Mouse (Mus musculus) hindbrain, embryonic 14.5 days (tissue): ENCODE data around the gene Iqschfp. TPM values are rescaled to one million over a fixed set of nuclear protein-coding genes. Genes with fewer than 3 reads are reported as not detected.

Experiments used
- ATAC-seq: fragments of 200-750 bp; cut with Nextera tagmentation; 2 replicates; pipeline ENCODE4 v1.8.0; 2017; ENCODE audit warnings: moderate number of reproducible peaks, mild to moderate bottlenecking, moderate TSS enrichment, moderate library complexity; ENCODE audit not compliant: low FRiP score
- DNase-seq: peaks from one replicate; pipeline ENCODE4 v3.0.0-alpha.2; 2015; ENCODE audit warnings: low spot score
- H3K27ac ChIP-seq: fragments of 300-500 bp; sonication (generic); 2 replicates; pipeline ENCODE4 v1.5.1; 2014; ENCODE audit warnings: mild to moderate bottlenecking, moderate library complexity
- H3K27me3 ChIP-seq: fragments of 300-500 bp; sonication (generic); 2 replicates; pipeline ENCODE4 v1.6.1; 2014; ENCODE audit warnings: mild to moderate bottlenecking, low read length, mixed read lengths; ENCODE audit not compliant: control insufficient read depth, insufficient read depth
- H3K36me3 ChIP-seq: fragments of 300-500 bp; sonication (generic); replicated peaks from 2 replicates; pipeline ENCODE4 v1.6.1; 2014; ENCODE audit not compliant: control insufficient read depth, insufficient read depth
- H3K4me1 ChIP-seq: fragments of 300-500 bp; sonication (generic); replicated peaks from 2 replicates; pipeline ENCODE4 v1.6.1; 2014; ENCODE audit warnings: antibody characterized with exemption, low read length, mixed read lengths; ENCODE audit not compliant: control insufficient read depth, insufficient read depth
- H3K4me2 ChIP-seq: fragments of 300-500 bp; sonication (generic); replicated peaks from 2 replicates; pipeline ENCODE4 v1.6.1; 2014; ENCODE audit warnings: mild to moderate bottlenecking, moderate library complexity
- H3K4me3 ChIP-seq: fragments of 300-500 bp; sonication (generic); replicated peaks from 2 replicates; pipeline ENCODE4 v1.5.1; 2014; ENCODE audit warnings: mild to moderate bottlenecking, low read length
- H3K9ac ChIP-seq: fragments of 300-500 bp; sonication (generic); 2 replicates; pipeline ENCODE4 v1.6.1; 2014
- H3K9me3 ChIP-seq: fragments of 300-500 bp; sonication (generic); 2 replicates; pipeline ENCODE4 v1.6.1; 2016; ENCODE audit warnings: low read length; ENCODE audit not compliant: control insufficient read depth
- whole genome bisulfite sequencing: fragments of 180-500 bp; shearing (Covaris S2); extraction: QIAGEN DNeasy Blood & Tissue Kit; methylation state at CpG from one replicate; pipeline ENCODE4 v1.1.7; 2014; 5-methylcytosine and 5-hydroxymethylcytosine counted together
- polyA plus RNA-seq: library from polyadenylated mRNA; unstranded; fragments of >200 nt; fragmentation: Nextera tagmentation; extraction: Ambion mirVana; gene quantifications from 2 replicates; pipeline ENCODE4 v1.2.1, GENCODE M21; 2014

Iqschfp gene
- polyA plus RNA-seq, 1 experiment from 2014 or later, result 7.5 TPM

- Histone ChIP-seq H3K36me3 (no peaks in the 10 kb centered on the region), H3K27ac (no peak overlapping the region), H3K9ac (no peak overlapping the region), H3K4me2 (no peak overlapping the region), H3K9me3 (no peaks in the 10 kb centered on the region), H3K4me1 (no peaks in the 10 kb centered on the region), H3K4me3 (no peak overlapping the region), H3K27me3 (no peaks in the 10 kb centered on the region)
- no peak for DNase-seq
- no peak for ATAC-seq
- WGBS, result 92% methylated on average over 1 of the region's 1 CpGs
These were observed 746.7 kb downstream of the Iqschfp start for GRCm38 (mm10) chr3:68638703-68639102.

GRCm38 (mm10) chr3:68642935-68643334 lies 750.9 kb downstream of the Iqschfp start:
- Histone ChIP-seq H3K9me3 (no peaks in the 10 kb centered on the region), H3K9ac (no peak overlapping the region), H3K27me3 (no peaks in the 10 kb centered on the region), H3K4me3 (no peak overlapping the region), H3K4me2 (no peak overlapping the region), H3K4me1 (no peaks in the 10 kb centered on the region), H3K27ac (no peak overlapping the region), H3K36me3 (no peaks in the 10 kb centered on the region)
- ATAC-seq, result no peak
- 90% methylated on average over 7 of the region's 7 CpGs for WGBS
- DNase-seq, result no peak

- 87% methylated on average over 6 of the region's 6 CpGs for WGBS
- no peaks in the 10 kb centered on the region for H3K27me3 ChIP-seq
- DNase-seq, result no peak
These were observed 754.5 kb downstream of the Iqschfp start for GRCm38 (mm10) chr3:68646387-68647130.

GRCm38 (mm10) chr3:68647282-68647681 lies 755.2 kb downstream of the Iqschfp start:
- no peak overlapping the region for H3K9ac ChIP-seq
- ATAC-seq, result no peak
- 92% methylated on average over 3 of the region's 3 CpGs for WGBS
- DNase-seq, result no peak
- no peak overlapping the region for H3K4me3 ChIP-seq
- H3K4me2 ChIP-seq, result no peak overlapping the region
- no peaks in the 10 kb centered on the region for H3K27me3 ChIP-seq
- H3K27ac ChIP-seq, result no peak overlapping the region
- no peaks in the 10 kb centered on the region for H3K4me1 ChIP-seq
- no peaks in the 10 kb centered on the region for H3K9me3 ChIP-seq
- H3K36me3 ChIP-seq, result no peaks in the 10 kb centered on the region

More at GRCm38 (mm10) chr3:68646387-68647130, 754.5 kb downstream of the Iqschfp start:
- ATAC-seq, result no peak
- no peak overlapping the region for H3K9ac ChIP-seq
- no peak overlapping the region for H3K4me3 ChIP-seq
- no peak overlapping the region for H3K27ac ChIP-seq
- no peak overlapping the region for H3K4me2 ChIP-seq
- no peaks in the 10 kb centered on the region for H3K4me1 ChIP-seq
- H3K9me3 ChIP-seq, result no peaks in the 10 kb centered on the region
- no peaks in the 10 kb centered on the region for H3K36me3 ChIP-seq

- no peaks in the 10 kb centered on the region for H3K4me1 ChIP-seq
- no peak overlapping the region for H3K9ac ChIP-seq
- ATAC-seq, result no peak
- no peak for DNase-seq
- H3K27me3 ChIP-seq, result no peaks in the 10 kb centered on the region
- H3K36me3 ChIP-seq, result no peaks in the 10 kb centered on the region
- 92% methylated on average over 3 of the region's 3 CpGs for WGBS
- H3K4me3 ChIP-seq, result no peak overlapping the region
- H3K9me3 ChIP-seq, result no peaks in the 10 kb centered on the region
- no peak overlapping the region for H3K27ac ChIP-seq
- H3K4me2 ChIP-seq, result no peak overlapping the region
These were observed 758.2 kb downstream of the Iqschfp start for GRCm38 (mm10) chr3:68650251-68650650.

- DNase-seq, result no peak
- Histone ChIP-seq H3K27ac (no peak overlapping the region), H3K27me3 (no peaks in the 10 kb centered on the region), H3K4me2 (no peak overlapping the region), H3K36me3 (no peaks in the 10 kb centered on the region), H3K9me3 (no peaks in the 10 kb centered on the region), H3K4me1 (no peaks in the 10 kb centered on the region), H3K9ac (no peak overlapping the region), H3K4me3 (no peak overlapping the region)
- no peak for ATAC-seq
- 93% methylated on average over 4 of the region's 4 CpGs for WGBS
These were observed 764.7 kb downstream of the Iqschfp start for GRCm38 (mm10) chr3:68656607-68657352.

GRCm38 (mm10) chr3:68657589-68658245 lies 765.7 kb downstream of the Iqschfp start:
- H3K9me3 ChIP-seq, result no peaks in the 10 kb centered on the region
- no peak overlapping the region for H3K9ac ChIP-seq
- H3K36me3 ChIP-seq, result no peaks in the 10 kb centered on the region
- no peaks in the 10 kb centered on the region for H3K27me3 ChIP-seq
- ATAC-seq (no peak), DNase-seq (no peak)
- 57% methylated on average over 9 of the region's 9 CpGs for WGBS
- H3K27ac ChIP-seq, result no peak overlapping the region
- H3K4me3 ChIP-seq, result no peak overlapping the region
- no peak overlapping the region for H3K4me2 ChIP-seq
- H3K4me1 ChIP-seq, result no peaks in the 10 kb centered on the region

GRCm38 (mm10) chr3:68659996-68660395 lies 768.0 kb downstream of the Iqschfp start:
- WGBS, result 95% methylated on average over 6 of the region's 6 CpGs

GRCm38 (mm10) chr3:68660538-68660937 lies 768.5 kb downstream of the Iqschfp start:
- DNase-seq (no peak), ATAC-seq (no peak)
- H3K4me1 ChIP-seq, result no peaks in the 10 kb centered on the region
- no peak overlapping the region for H3K4me3 ChIP-seq
- H3K36me3 ChIP-seq, result no peaks in the 10 kb centered on the region
- H3K9ac ChIP-seq, result no peak overlapping the region
- no peaks in the 10 kb centered on the region for H3K27me3 ChIP-seq
- H3K4me2 ChIP-seq, result no peak overlapping the region
- H3K27ac ChIP-seq, result no peak overlapping the region
- WGBS, result 68% methylated on average over 4 of the region's 4 CpGs
- H3K9me3 ChIP-seq, result no peaks in the 10 kb centered on the region

More at GRCm38 (mm10) chr3:68659996-68660395, 768.0 kb downstream of the Iqschfp start:
- H3K4me2 ChIP-seq, result no peak overlapping the region
- no peaks in the 10 kb centered on the region for H3K9me3 ChIP-seq
- ATAC-seq (no peak), DNase-seq (no peak)
- H3K4me3 ChIP-seq, result no peak overlapping the region
- no peaks in the 10 kb centered on the region for H3K4me1 ChIP-seq
- no peak overlapping the region for H3K27ac ChIP-seq
- H3K9ac ChIP-seq, result no peak overlapping the region
- no peaks in the 10 kb centered on the region for H3K36me3 ChIP-seq
- no peaks in the 10 kb centered on the region for H3K27me3 ChIP-seq
